Mouse (Mus musculus) brain, embryonic 14.5 days (tissue): ENCODE results near the gene 4933407L21Rik. TPM values are rescaled to one million over a fixed set of nuclear protein-coding genes. Genes with fewer than 3 reads are reported as not detected.
A peak's percentile ranks its signal among the peaks of the same experiment; 100 is the strongest.

Source experiments
- DNase-seq: peaks from one replicate; pipeline ENCODE4 v3.0.0-alpha.2; 2011; ENCODE audit warnings: low read depth
- CTCF ChIP-seq: fragments of 200-500 bp; IDR thresholded peaks from 2 replicates; pipeline ENCODE4 v1.5.1; 2012; ENCODE audit warnings: inconsistent platforms, mild to moderate bottlenecking, moderate library complexity, borderline replicate concordance; ENCODE audit not compliant: insufficient read depth, insufficient read length; ENCODE audit errors: extremely low read depth
- POLR2A ChIP-seq: fragments of 200-500 bp; IDR thresholded peaks from 2 replicates; pipeline ENCODE4 v1.6.1; 2012; ENCODE audit warnings: mild to moderate bottlenecking, inconsistent platforms, borderline replicate concordance; ENCODE audit not compliant: poor library complexity, insufficient read depth, insufficient read length, severe bottlenecking; ENCODE audit errors: extremely low read depth
- polyA plus RNA-seq: library from polyadenylated mRNA; depleted of rRNA; stranded (reverse); fragments of >200 nt; gene quantifications from 2 replicates; pipeline ENCODE4 v1.2.3, GENCODE M21; 2012

The 4933407L21Rik gene
- polyA plus RNA-seq, 1 experiment: 6.9 TPM

GRCm38 (mm10) chr1:85942318-85942717 lies 14.0 kb downstream of the 4933407L21Rik start:
- TF ChIP-seq CTCF (no peak), POLR2A (no peak)
- no peak for DNase-seq

- TF ChIP-seq CTCF (no peak), POLR2A (no peak)
- DNase-seq: no peak
Measured at GRCm38 (mm10) chr1:85949085-85949684, 20.9 kb downstream of the 4933407L21Rik start.

- no peak for DNase-seq
- no peak for TF ChIP-seq POLR2A
- no peak for TF ChIP-seq CTCF
Measured at GRCm38 (mm10) chr1:85955150-85955549, 26.9 kb downstream of the 4933407L21Rik start.

GRCm38 (mm10) chr1:85957290-85957689 lies 29.0 kb downstream of the 4933407L21Rik start:
- TF ChIP-seq CTCF (no peak), POLR2A (no peak)
- DNase-seq: no peak

GRCm38 (mm10) chr1:85957942-85958619 lies 29.8 kb downstream of the 4933407L21Rik start:
- peak; percentile 54 for DNase-seq
- TF ChIP-seq POLR2A: no peak
- TF ChIP-seq CTCF: no peak

- no peak for DNase-seq
- TF ChIP-seq POLR2A: no peak
- no peak for TF ChIP-seq CTCF
Measured at GRCm38 (mm10) chr1:85959129-85959888, 31.0 kb downstream of the 4933407L21Rik start.

- TF ChIP-seq CTCF (no peak), POLR2A (no peak)
- DNase-seq: no peak
Measured at GRCm38 (mm10) chr1:85959889-85960276, 31.6 kb downstream of the 4933407L21Rik start.

GRCm38 (mm10) chr1:85960873-85961272 lies 32.6 kb downstream of the 4933407L21Rik start, which contains the start of gene Gpr55:
TSS of gene Gpr55 (minus strand) at chr1:85961007.
- no peak for DNase-seq
- no peak for TF ChIP-seq CTCF
- TF ChIP-seq POLR2A: no peak

GRCm38 (mm10) chr1:85962081-85962480 lies 33.8 kb downstream of the 4933407L21Rik start:
- DNase-seq: no peak
- TF ChIP-seq CTCF: no peak
- no peak for TF ChIP-seq POLR2A

- DNase-seq: no peak
- no peak for TF ChIP-seq CTCF
- no peak for TF ChIP-seq POLR2A
Measured at GRCm38 (mm10) chr1:85965856-85966255, 37.6 kb downstream of the 4933407L21Rik start.

- peak; percentile 56 for DNase-seq
- TF ChIP-seq POLR2A: no peak
- TF ChIP-seq CTCF: no peak
Measured at GRCm38 (mm10) chr1:85969081-85969480, 40.8 kb downstream of the 4933407L21Rik start.
